Mouse (Mus musculus) gastrocnemius, adult 2 months (tissue): ENCODE measurements at regions not wholly inside any gene's neighbourhood (a gene's known extent, or its start where the extent isn't known, plus 50 kb on each side); places are given as distances from the start of the nearest gene placed in this dataset.

Experiments
- DNase-seq: peaks from one replicate; pipeline ENCODE4 v3.0.0; 2022
- H3K27ac ChIP-seq: fragments of 200-600 bp; 2 replicates; pipeline ENCODE4 v1.8.1; 2022; ENCODE audit warnings: mild to moderate bottlenecking
- H3K4me3 ChIP-seq: fragments of 200-600 bp; 2 replicates; pipeline ENCODE4 v1.8.1; 2022; ENCODE audit warnings: mild to moderate bottlenecking, moderate library complexity
- CTCF ChIP-seq: fragments of 200-600 bp; IDR thresholded peaks from 2 replicates; pipeline ENCODE4 v1.8.1; 2022; ENCODE audit warnings: antibody characterized with exemption, mild to moderate bottlenecking, moderate library complexity
- intact Hi-C: fragments of 180-260 bp; cut with DNase I; formaldehyde crosslinking; loops from one replicate; pipeline ENCODE4 v1.15.1; 2025

DNA sequence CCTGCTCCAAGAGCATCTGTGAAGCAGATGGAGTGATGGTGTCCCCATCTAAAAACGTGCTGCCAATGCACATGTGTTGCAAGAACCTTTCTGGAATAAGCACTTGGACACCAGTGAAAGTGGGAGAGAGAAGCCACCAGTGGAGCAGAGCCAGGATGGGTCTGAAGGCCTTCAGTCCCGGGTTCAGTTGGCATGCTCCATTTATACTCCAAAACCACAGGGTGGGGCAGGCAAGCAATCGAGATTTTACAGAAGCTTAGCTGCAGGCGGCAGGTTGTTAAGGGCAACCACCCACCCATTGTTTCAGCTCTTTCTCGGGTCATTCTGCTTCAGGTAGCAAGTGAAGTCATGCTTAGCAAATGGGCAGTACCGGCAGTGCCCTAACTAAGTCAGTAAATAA is 51.8 kb upstream of the Sv2b start:
- intact Hi-C loops = no loop called here

DNA sequence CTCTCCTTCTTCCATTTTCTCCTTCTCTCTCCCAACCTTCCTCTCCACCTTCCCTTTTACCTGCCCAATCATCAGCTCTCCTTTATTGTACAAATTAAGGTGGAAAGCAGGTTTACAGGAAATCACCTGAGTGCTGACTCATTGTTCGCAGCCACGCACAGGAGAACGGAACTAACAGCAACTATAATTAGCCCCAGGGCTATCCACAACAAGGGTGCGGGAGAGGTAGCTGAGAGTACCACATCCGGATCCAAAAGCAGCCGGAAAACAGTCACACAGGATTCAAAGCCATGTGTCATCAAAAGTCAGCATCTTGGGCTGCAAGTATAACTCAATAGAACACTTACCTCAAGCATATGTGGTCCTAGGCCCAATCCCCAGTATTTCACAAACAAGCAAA is 53.5 kb upstream of the Sv2b start:
- intact Hi-C loops = no loop called here
- H3K4me3 ChIP-seq = no peak overlapping the region
- no peak for DNase-seq
- no peak for TF ChIP-seq CTCF
- no peak overlapping the region for H3K27ac ChIP-seq

More for the DNA sequence above, 51.8 kb upstream of the Sv2b start:
- Histone ChIP-seq H3K4me3 (no peak overlapping the region), H3K27ac (no peak overlapping the region)
- TF ChIP-seq CTCF = no peak
- no peak for DNase-seq

DNA sequence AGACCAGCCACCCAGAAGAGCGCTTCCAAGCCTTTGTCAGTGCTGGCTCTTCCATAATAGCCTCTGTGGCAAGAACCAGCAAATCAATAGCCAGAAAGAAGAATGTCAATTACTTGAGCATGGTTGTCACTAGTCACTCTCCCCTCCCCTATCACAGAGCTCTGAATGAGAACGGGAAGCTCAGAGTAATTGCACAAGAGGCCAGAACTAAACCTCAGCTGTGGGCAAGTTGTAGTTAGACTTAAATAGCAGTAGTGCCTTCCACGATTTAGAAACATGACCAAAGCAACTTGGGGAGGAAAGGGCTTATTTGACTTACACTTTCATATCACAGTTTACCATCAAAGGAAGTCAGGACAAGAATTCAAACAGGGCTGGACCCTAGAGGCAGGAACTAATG is 56.4 kb upstream of the Sv2b start:
- DNase-seq = no peak
- Histone ChIP-seq H3K4me3 (no peak overlapping the region), H3K27ac (no peak overlapping the region)
- intact Hi-C loops = no loop called here
- no peak for TF ChIP-seq CTCF

DNA sequence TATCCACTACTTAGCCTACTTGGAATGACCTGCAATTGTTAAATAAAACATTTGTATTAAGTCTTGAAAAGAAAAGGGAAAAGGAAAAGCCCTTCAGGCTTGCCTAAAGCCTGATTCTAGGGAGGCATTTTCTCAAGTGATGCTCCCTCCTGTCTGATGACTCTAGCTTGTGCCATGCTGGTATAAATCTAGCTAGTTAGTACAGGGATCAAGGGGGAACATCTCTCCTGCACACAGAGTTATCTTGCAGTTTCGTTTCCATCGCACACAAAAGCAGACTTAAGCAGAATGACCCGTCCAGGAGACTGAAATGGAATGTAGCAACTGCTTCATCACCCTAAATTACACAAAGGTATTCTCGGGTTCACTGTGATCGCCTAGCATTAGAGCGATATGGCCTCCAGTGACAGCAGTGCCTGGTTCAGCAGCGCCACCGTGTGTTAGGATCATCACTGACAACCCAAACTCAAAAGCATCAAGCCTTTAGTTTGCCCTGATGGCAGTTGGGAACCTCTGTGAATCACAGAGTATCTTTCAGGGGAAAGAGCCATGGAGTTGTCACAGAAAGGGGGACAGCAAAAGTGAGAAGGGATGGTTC is 57.3 kb upstream of the Sv2b start:
- no peak overlapping the region for H3K27ac ChIP-seq
- peak; percentile 94 for TF ChIP-seq CTCF
- peak; percentile 83 for DNase-seq
- no peak overlapping the region for H3K4me3 ChIP-seq
- intact Hi-C loops = loop anchor here (1.0 kb wide), 1 partner anchor 231 kb away; no protein-coding TSS in a partner anchor

DNA sequence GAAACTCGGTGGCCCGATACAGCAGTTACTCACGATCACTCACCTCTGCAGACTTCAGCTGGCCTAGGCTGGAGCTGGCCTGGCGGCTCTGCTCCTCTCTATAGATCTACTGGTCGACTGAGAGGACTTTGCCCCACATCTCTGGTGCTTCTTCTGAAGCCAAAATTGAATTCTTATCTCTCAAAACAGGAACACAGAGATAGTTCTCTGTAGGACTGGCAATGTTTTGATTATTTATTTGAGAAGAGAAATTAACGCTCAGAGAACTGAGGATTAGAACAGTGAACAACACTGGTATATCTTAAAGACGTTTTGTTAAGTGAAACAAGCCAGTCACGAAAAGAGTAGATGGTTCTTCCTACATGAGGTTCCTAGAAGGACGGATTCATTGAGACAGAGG is 59.3 kb upstream of the Sv2b start:
- Histone ChIP-seq H3K27ac (no peak overlapping the region), H3K4me3 (no peak overlapping the region)
- intact Hi-C loops = no loop called here
- no peak for DNase-seq
- no peak for TF ChIP-seq CTCF

DNA sequence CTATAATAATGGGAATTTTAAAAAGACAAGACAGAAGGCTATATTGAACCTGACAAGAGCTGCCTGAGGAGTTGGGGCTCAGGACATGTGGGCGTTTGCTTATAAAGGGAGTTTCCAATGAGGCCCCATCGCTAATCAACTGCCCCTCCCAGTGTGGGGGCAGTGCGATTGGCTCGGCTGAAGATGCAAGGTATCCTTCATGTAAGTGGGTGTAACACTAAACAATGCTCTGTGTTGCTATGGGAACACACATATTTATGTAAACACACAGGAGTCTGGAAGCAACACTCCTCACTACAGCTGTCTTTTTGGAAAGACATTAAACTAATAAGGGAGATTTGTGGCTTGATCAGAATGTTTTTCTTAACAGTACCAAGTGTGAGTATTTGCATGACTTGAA is 60.3 kb upstream of the Sv2b start:
- Histone ChIP-seq H3K27ac (no peak overlapping the region), H3K4me3 (no peak overlapping the region)
- TF ChIP-seq CTCF = no peak
- intact Hi-C loops = no loop called here
- DNase-seq = no peak

DNA sequence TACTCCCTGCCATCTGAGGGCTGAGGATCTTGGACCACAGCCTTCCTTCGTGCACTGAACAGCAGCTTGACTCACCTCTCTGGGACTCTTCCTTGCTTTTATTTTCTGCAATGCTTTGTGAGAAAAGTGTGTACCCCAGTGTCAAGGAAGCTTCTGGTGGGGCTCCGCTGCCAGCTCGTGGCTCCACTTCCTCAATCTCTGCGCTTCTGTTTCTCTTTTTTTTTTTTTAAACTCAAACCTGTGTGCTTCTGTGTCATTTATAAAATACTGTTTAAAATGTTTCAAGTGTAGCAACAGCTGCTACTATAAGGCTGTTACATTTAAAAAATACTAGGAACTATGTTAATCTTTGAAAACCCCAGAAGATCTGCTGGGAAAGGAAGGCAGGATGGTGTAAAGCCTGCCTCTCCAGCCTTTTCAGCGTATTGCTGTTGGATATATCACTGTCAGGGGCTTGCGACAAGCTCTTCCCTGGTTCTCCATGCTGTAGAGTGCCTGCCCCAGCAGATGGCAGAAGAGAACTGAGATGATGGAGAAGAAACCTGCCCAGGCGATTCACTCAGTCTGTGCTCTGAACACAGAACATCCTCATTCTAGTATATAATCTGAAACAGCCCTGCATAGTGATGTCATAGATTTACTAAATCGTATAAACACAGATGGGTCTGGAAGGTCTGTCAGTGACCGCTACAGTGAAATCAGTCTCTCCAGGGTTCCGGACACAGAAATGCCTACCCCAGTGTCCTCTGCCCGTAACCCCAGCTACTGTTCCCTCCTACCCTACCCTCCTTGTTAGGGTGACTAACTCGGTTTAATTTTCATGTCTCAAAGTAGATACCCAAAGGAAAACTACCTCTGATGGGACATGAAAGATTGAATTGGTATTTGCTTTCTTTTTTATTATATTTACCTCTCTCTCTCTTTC is 61.8 kb upstream of the Sv2b start:
- intact Hi-C loops = loop anchor here (2.0 to 10.0 kb wide), 2 partner anchors 186 to 514 kb away; no protein-coding TSS in a partner anchor
- H3K27ac ChIP-seq = peak overlapping the region; percentile 38
- DNase-seq = peak; percentile 85
- TF ChIP-seq CTCF = peak; percentile 89
- peak overlapping the region; percentile 28 for H3K4me3 ChIP-seq

DNA sequence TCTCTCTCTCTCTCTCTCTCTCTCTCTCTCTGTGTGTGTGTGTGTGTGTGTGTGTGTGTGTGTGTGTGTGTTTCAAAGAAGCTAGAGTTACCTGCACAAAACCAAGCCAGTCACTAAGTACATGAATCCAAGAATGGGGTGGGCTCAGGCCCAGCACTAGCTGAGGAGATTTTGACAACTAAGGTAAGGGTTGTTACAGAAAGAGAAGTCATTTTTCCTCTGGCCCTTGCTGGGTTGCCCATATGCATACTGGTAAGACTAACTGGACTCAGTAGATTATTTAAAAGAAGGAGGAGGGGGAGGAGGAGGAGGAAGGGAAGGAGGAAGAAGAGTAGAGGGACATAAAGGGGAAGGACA is 62.4 kb upstream of the Sv2b start:
- peak overlapping the region; percentile 68; the same call in 1 of the 2 replicates for H3K27ac ChIP-seq

DNA sequence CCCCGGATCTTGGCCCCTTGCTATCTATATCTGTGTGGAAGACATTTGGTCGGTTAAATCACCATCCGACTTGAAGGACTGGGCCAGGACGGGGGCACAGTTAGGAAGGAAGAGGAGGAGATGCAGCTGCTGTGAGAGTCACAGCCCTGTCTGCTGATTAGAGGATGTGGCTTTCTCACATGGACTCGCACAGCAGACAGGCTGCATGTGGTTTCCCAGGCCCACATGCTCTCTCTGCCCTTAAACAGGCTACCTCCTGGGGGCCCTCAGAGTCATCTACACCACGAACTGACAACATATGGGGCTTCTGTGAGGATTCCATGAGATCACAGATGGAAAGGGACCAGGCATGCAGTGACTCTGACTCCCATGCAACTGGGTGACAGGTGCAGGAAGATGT is 62.9 kb upstream of the Sv2b start:
- Histone ChIP-seq H3K4me3 (no peak overlapping the region), H3K27ac (peak overlapping the region; percentile 68)
- no peak for DNase-seq
- intact Hi-C loops = loop anchor here (2.0 to 10.0 kb wide), 2 partner anchors 185 to 513 kb away; no protein-coding TSS in a partner anchor
- no peak for TF ChIP-seq CTCF

More for the DNA sequence above, 62.4 kb upstream of the Sv2b start:
- TF ChIP-seq CTCF = no peak
- no peak overlapping the region for H3K4me3 ChIP-seq
- intact Hi-C loops = loop anchor here (2.0 to 10.0 kb wide), 2 partner anchors 185 to 513 kb away; no protein-coding TSS in a partner anchor
- no peak for DNase-seq

DNA sequence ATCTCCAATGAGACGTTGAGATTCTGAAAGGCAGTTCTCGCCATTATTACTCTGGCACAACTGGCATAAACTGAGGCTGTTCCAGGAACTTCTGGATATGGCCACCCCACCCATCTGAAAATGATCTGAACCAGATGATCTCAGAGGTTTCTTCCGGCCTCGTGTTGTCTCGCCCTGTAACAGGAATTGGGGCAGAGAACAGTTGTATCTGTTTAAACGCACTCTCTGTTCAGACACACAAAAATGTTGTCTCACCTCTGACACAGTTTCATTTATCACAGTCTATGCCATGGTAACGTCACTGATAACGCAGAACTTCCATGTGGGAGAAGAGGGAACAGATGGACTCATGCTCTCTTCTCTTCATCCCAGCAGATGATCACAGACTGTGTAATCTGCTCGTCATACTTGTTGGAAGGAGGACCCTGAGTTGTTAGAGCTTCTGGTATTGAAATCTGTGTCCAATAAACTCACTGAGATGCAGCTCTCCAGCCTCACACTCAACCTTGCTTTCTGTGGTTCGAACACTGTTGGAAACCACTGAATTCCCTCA is 63.9 kb upstream of the Sv2b start:
- no peak for DNase-seq
- no peak overlapping the region for H3K4me3 ChIP-seq
- peak overlapping the region; percentile 68 for H3K27ac ChIP-seq
- no peak for TF ChIP-seq CTCF
- intact Hi-C loops = loop anchor here (10.0 kb wide), 1 partner anchor 512 kb away; no protein-coding TSS in a partner anchor

DNA sequence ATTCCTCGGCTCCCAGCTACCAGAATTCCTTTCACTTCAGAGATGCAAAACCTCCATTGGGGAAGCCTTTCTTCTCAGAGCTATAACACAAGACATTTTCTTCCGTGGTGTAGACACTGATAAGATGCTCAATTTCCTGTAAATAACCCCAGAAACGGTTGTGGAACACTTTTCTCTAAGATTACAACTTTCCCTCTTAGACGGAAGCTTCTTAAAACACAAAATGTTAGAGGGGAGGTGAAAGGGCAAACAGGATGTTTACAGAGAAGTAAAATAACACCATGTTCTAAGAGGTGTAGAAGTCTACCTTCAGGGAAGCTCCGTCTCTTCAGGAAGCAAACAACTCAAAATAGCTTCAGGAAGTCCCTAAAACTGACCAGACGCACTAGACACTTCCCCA is 65.4 kb upstream of the Sv2b start:
- intact Hi-C loops = loop anchor here (10.0 kb wide), 1 partner anchor 510 kb away; no protein-coding TSS in a partner anchor
- TF ChIP-seq CTCF = no peak
- no peak for DNase-seq
- Histone ChIP-seq H3K27ac (no peak overlapping the region), H3K4me3 (no peak overlapping the region)

DNA sequence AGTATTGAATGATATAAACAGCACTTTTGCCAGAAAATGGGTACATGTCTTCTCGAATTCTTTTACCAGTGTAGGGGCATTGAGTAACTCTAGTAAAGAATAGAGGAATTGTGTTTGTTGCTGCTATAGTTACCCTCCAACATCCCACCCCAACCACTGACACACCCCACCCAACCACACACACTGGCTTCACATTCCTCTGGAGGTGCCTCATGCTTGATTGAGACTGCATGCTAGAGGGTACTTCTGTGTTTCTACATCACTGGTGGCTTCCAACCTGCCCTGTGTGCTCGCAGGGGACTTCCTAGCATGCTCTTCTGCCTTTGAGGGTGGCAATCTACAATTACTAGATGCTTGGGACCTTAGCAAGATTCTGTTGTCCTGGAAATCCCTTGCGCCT is 70.5 kb upstream of the Sv2b start:
- intact Hi-C loops = loop anchor here (10.0 kb wide), 1 partner anchor 505 kb away; no protein-coding TSS in a partner anchor
- Histone ChIP-seq H3K4me3 (no peak overlapping the region), H3K27ac (no peak overlapping the region)
- no peak for TF ChIP-seq CTCF
- no peak for DNase-seq

DNA sequence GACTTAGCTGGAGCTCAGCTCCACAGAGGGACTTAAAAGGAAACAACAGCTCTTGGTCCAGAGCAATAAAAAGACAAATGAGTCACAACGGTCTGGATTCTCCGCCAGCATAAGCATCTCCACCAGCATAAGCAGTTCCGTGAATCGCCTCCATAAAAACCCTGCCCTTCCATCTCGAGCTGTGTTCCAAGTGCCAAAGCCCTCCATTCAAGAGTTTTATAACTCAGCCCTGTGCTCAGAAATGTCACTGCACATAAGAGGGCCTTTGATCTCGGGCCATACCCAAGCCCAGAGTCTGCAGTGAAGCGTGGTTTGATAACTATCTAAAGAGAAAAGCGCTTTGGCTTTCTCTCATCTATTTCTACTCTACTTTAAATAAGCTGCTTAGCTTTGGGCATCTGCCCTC is 70.8 kb upstream of the Akap13 start:
- peak overlapping the region; percentile 69 for H3K27ac ChIP-seq
- peak; percentile 35 for DNase-seq
- intact Hi-C loops = no loop called here
- H3K4me3 ChIP-seq = no peak overlapping the region; the same call in 1 of the 2 replicates
- no peak for TF ChIP-seq CTCF
